Mouse (Mus musculus): ENCODE results near the gene Camk2n1. TPM values are rescaled to one million over a fixed set of nuclear protein-coding genes. Genes with fewer than 3 reads are reported as not detected.

Gene Camk2n1
- polyA plus RNA-seq, 1 experiment from 2014 or later: 13.8 TPM

DNA sequence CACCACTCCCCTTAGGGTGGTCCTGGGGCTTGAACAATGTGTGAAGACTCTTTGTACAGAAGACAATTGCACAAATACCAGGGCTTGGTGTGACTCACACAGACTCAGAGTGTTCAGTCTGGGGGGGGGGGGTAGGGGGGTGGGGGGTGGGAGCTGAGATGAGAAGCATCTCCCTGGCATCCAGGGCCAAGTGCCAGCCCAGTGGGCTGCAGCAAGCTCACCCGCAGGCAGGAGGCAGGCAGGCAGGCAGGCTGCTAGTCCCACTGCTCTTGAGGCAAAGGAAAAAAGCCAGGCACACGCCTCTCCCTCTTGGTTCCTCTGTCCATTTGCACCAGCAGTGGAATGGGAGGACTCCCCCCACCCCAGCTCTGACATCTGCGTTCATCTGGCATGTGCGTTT lies 37.0 kb downstream of the Camk2n1 start:
- WGBS: 83% methylated on average over 4 of the region's 4 CpGs
- H3K27ac ChIP-seq: no peak overlapping the region
- TF ChIP-seq CTCF (IDR thresholded peaks at IDR 0.05; ENCODE audit: low read depth): no peak
- ATAC-seq (replicated peaks; ENCODE audit: low FRiP score, low read depth) (no peak), DNase-seq (ENCODE audit: low spot score) (no peak)
- H3K4me2 ChIP-seq (ENCODE audit: low read length): no peak overlapping the region
- H3K36me3 ChIP-seq (ENCODE audit: insufficient read depth, low read length): no peaks in the 10 kb centered on the region
- H3K9me3 ChIP-seq (replicated peaks; ENCODE audit: low read length): no peaks in the 10 kb centered on the region
- no peak overlapping the region for H3K4me3 ChIP-seq (replicated peaks; ENCODE audit: low read depth, low read length)
- no peak overlapping the region for H3K9ac ChIP-seq (ENCODE audit: low read depth, low read length)
- H3K27me3 ChIP-seq (ENCODE audit: insufficient read depth, low read length): no peaks in the 10 kb centered on the region
- H3K4me1 ChIP-seq (replicated peaks; ENCODE audit: insufficient read depth, low read length): peaks cover 8% of the 10 kb centered on the region; the same call in 1 of the 2 replicates

DNA sequence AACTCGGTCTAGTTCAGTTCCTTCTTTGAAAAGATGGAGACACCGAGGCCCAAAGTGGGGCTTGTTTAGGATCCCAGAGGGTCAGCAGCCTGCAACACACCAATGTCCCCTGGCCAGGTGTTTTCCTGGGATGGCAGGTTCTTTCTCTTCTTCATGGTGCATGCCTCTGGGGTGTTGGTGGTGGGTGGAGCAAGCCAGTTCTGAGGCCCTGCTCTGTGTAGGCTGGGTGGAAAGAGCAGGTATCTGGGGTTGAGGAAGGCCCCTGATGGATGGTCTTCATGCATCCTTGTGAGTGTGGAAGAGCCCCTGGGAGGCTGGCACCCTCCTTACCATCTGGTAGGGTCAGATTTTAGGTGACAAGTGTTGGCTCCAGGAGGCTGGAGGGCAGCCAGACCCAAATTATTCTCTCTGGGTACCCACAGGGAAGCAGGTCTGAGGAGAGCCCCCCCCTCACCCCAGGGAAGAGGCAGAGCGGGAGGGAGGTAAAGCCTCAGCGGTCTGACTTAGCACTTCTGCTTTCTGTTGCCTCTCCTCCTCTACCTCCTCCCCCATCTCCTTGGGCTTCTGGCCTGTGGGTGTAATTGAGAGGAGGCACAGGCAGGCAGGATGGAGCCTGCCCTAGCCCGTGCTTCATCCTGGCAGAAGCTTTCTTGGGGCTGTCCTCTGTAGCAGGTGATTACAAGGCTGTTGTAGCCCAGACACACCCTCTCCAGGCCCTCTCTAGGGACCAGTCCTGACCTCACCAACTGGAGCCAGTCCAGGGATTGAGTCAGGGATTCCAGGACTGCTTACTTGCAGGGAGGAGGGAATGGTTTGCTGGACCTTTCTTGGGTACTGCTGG lies 39.3 kb downstream of the Camk2n1 start:
- H3K4me1 ChIP-seq (replicated peaks; ENCODE audit: insufficient read depth, low read length): peaks cover 15% of the 10 kb centered on the region; the same call in 1 of the 2 replicates
- no peaks in the 10 kb centered on the region for H3K9me3 ChIP-seq (replicated peaks; ENCODE audit: low read length)
- ATAC-seq (replicated peaks; ENCODE audit: low FRiP score, low read depth) (no peak), DNase-seq (ENCODE audit: low spot score) (peak; percentile 49)
- no peak for TF ChIP-seq CTCF (IDR thresholded peaks at IDR 0.05; ENCODE audit: low read depth)
- no peak overlapping the region for H3K4me2 ChIP-seq (ENCODE audit: low read length)
- no peak overlapping the region for H3K4me3 ChIP-seq (replicated peaks; ENCODE audit: low read depth, low read length)
- no peaks in the 10 kb centered on the region for H3K27me3 ChIP-seq (ENCODE audit: insufficient read depth, low read length)
- H3K27ac ChIP-seq: no peak overlapping the region
- no peak overlapping the region for H3K9ac ChIP-seq (ENCODE audit: low read depth, low read length)
- H3K36me3 ChIP-seq (ENCODE audit: insufficient read depth, low read length): no peaks in the 10 kb centered on the region
- 52% methylated on average over 5 of the region's 5 CpGs for WGBS

DNA sequence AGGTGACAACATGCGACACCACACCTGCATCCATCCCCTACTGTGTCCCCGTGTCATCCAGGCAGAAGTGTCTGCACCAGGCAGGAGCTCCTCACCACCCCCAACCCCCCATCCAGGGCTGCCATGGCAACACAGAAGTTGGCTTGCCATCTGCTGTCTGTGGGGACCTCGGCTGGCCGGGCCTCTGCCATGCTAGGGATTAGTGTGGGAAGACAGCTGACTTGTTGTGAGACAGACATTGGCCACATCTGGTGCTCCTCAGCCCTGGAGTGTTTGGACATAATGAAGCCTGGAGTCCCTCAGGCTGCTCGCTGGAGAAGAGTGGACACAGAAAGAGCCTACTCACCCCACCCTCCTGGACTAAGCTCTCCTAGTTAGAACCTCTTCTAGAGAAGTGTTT lies 40.8 kb downstream of the Camk2n1 start:
- DNase-seq (ENCODE audit: low spot score): peak; percentile 46
- 40% methylated on average over 5 of the region's 5 CpGs for WGBS

DNA sequence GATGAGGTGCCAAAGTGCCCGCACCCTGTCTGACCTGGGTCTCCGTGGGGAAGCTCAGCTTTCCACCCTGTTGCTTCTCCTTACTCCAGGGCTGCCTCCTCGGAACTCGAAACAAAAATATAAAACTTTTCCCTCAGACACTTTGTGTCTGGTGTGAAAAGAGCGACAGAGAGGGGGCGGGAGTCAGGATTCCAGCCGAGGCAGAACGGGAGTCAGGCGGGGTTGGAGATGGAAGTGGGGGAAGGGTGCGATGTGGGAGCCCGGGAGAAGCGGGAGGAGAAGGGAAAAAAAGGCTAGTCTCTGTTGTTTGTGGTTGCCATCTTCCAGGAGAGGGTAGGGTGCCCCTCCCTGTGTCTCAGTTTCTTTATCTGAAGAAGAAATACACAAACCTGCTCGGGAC lies 41.7 kb downstream of the Camk2n1 start:
- no peaks in the 10 kb centered on the region for H3K36me3 ChIP-seq (ENCODE audit: insufficient read depth, low read length)
- WGBS: 2% methylated on average over 13 of the region's 13 CpGs
- H3K9ac ChIP-seq (ENCODE audit: low read depth, low read length): peak overlapping the region; percentile 13; the same call in 1 of the 2 replicates
- H3K4me1 ChIP-seq (replicated peaks; ENCODE audit: insufficient read depth, low read length): peaks cover 15% of the 10 kb centered on the region; the same call in 1 of the 2 replicates
- peak; percentile 36; the same call in 1 of the 2 replicates for TF ChIP-seq CTCF (IDR thresholded peaks at IDR 0.05; ENCODE audit: low read depth)
- ATAC-seq (replicated peaks; ENCODE audit: low FRiP score, low read depth): no peak
- peak; percentile 77 for DNase-seq (ENCODE audit: low spot score)
- no peaks in the 10 kb centered on the region for H3K27me3 ChIP-seq (ENCODE audit: insufficient read depth, low read length)
- H3K27ac ChIP-seq: peak overlapping the region; percentile 79
- H3K4me2 ChIP-seq (ENCODE audit: low read length): peak overlapping the region; percentile 50
- H3K4me3 ChIP-seq (replicated peaks; ENCODE audit: low read depth, low read length): no peak overlapping the region
- H3K9me3 ChIP-seq (replicated peaks; ENCODE audit: low read length): no peaks in the 10 kb centered on the region

More for the DNA sequence above, 40.8 kb downstream of the Camk2n1 start:
- Histone ChIP-seq H3K4me1 (replicated peaks; ENCODE audit: insufficient read depth, low read length) (peaks cover 15% of the 10 kb centered on the region; the same call in 1 of the 2 replicates), H3K9me3 (replicated peaks; ENCODE audit: low read length) (no peaks in the 10 kb centered on the region), H3K27me3 (ENCODE audit: insufficient read depth, low read length) (no peaks in the 10 kb centered on the region), H3K27ac (no peak overlapping the region), H3K9ac (ENCODE audit: low read depth, low read length) (peak overlapping the region; percentile 32; the same call in 1 of the 2 replicates), H3K4me2 (ENCODE audit: low read length) (no peak overlapping the region), H3K36me3 (ENCODE audit: insufficient read depth, low read length) (no peaks in the 10 kb centered on the region), H3K4me3 (replicated peaks; ENCODE audit: low read depth, low read length) (no peak overlapping the region)
- no peak for TF ChIP-seq CTCF (IDR thresholded peaks at IDR 0.05; ENCODE audit: low read depth)
- no peak for ATAC-seq (replicated peaks; ENCODE audit: low FRiP score, low read depth)

DNA sequence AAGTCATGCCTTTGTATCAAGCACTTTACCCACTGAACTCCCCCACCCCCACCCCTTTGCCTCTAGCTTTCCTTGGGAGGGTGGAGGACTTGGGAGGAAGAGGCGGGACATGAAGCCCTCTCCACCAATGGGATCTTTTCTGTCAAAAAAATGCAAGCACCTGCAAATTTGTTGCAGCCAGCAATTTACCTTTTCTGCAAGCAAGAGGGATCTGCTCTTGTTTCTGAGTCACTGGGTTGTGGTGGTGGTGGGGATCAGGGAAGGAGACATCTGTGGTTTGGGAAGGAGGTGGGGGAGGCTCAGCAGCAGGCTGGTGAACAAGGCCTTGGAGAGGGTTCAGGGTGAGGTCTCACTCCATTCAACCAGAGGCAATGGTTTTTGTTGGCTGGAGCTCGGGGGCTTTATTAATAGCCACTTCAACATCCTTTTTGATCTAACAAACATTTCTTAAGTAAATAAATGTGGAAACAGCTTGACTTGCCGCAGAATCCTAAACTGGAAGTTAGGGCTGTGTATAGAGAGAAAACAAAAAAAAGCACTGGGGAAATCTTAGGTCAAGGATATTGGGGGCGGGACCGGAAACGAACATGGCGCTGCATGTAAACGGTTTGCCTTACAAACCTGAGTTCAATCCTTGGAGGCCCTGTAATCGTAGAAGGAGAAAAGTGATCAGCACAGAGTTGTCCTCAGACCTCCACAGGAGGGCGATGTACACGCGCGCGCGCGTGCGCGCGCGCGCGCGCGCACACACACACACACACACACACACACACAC lies 42.8 kb downstream of the Camk2n1 start:
- peak; percentile 43 for TF ChIP-seq CTCF (IDR thresholded peaks at IDR 0.05; ENCODE audit: low read depth)
- ATAC-seq (replicated peaks; ENCODE audit: low FRiP score, low read depth) (no peak), DNase-seq (ENCODE audit: low spot score) (peak; percentile 89)
- H3K4me1 ChIP-seq (replicated peaks; ENCODE audit: insufficient read depth, low read length): peaks cover 15% of the 10 kb centered on the region; the same call in 1 of the 2 replicates
- no peaks in the 10 kb centered on the region for H3K9me3 ChIP-seq (replicated peaks; ENCODE audit: low read length)
- H3K4me3 ChIP-seq (replicated peaks; ENCODE audit: low read depth, low read length): no peak overlapping the region
- H3K4me2 ChIP-seq (ENCODE audit: low read length): no peak overlapping the region
- H3K27me3 ChIP-seq (ENCODE audit: insufficient read depth, low read length): no peaks in the 10 kb centered on the region
- H3K27ac ChIP-seq: peak overlapping the region; percentile 79
- no peak overlapping the region for H3K9ac ChIP-seq (ENCODE audit: low read depth, low read length)
- no peaks in the 10 kb centered on the region for H3K36me3 ChIP-seq (ENCODE audit: insufficient read depth, low read length)
- 54% methylated on average over 14 of the region's 24 CpGs for WGBS
